Mouse (Mus musculus): ENCODE measurements around the gene Gpx2.

DNA sequence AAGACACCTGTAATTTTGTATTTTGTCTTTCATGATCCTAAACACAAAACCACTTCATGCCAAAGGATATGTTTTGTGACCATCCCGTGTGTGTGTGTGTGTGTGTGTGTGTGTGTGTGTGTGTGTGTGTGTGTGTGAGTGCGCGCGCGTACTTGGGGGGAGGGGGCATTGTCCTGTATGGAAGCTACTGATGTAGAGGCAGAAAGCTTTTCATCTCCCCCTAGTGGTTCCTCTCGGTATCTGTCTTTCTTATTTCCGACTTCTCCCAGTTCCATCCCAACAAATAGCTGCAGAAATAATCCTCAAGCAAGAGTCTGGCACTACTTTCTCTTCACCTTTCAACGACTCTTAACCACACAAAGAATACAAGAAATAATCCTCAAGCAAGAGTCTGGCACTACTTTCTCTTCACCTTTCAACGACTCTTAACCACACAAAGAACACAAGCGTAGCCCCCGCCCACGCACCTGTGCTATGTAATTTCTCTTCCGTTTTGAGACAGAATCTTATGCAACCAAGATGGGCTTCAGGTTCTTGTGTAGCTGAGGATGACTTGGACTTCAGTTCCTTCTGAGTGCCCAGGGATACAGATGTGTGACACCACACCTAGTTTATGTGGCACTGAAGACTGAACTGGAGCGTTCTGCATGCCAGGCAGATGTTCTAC is 42.6 kb downstream of the Gpx2 start:
- TF ChIP-seq POLR2A (IDR thresholded peaks at IDR 0.05; ENCODE audit: insufficient read length, low read depth) = no peak
- no peak for TF ChIP-seq USF1 (IDR thresholded peaks at IDR 0.05; ENCODE audit: low read depth)
- TF ChIP-seq POLR2AphosphoS2 (IDR thresholded peaks at IDR 0.05; ENCODE audit: insufficient read length, low read depth) = no peak
- TF ChIP-seq SRF (IDR thresholded peaks at IDR 0.05; ENCODE audit: control insufficient read depth, insufficient read length, low read depth) = no peak
- TF ChIP-seq MYOD1 (IDR thresholded peaks at IDR 0.05; ENCODE audit: control insufficient read depth in 1 of 3, insufficient read length in 2 of 3, low read depth in 2 of 3) = no peak
- TF ChIP-seq E2F4 (IDR thresholded peaks at IDR 0.05; ENCODE audit: insufficient read depth) = no peak
- no peak for TF ChIP-seq CEBPB (IDR thresholded peaks at IDR 0.05; ENCODE audit: insufficient read depth, poor library complexity, severe bottlenecking)
- TF ChIP-seq MAX (IDR thresholded peaks at IDR 0.05; ENCODE audit: low read depth) = no peak
- TF ChIP-seq TCF12 (IDR thresholded peaks at IDR 0.05; ENCODE audit: insufficient read depth, poor library complexity, severe bottlenecking) = no peak
- TF ChIP-seq MYOG (IDR thresholded peaks at IDR 0.05; ENCODE audit: control insufficient read depth in 1 of 3, insufficient read depth in 1 of 3, insufficient read length in 2 of 3, low read depth in 2 of 3) = no peak
- no peak for TF ChIP-seq REST (IDR thresholded peaks at IDR 0.05; ENCODE audit: insufficient read depth, insufficient read length)
